ENCODE assay signal across 10 mouse cellular contexts in the genomic region with DNA sequence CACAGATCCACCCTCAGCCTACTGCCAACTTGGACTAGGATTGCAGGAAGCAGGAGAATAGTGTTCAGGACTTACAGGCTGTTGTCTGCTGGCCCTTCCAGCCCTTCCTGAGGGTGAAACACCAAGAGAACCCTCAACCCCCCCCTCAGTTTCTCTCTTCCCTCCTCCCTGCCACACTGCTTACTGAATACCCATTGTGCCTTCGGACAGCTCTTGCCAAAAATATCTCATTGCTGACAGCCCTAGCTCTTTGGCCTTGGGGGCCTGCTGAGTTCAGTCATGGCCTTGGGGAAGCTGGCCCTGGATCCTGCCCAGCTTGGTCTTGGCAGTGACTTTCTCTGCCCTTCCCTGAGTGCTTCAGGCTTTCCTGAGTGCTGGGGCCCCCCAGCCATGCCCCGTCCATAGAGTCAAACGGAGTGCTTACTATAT. TPM values are rescaled to one million over a fixed set of nuclear protein-coding genes. Genes with fewer than 3 reads are reported as not detected.
A peak's percentile ranks its signal among the peaks of the same experiment; 100 is the strongest.
DNase-seq lines count a peak whose midpoint lies in the region; ATAC-seq and TF ChIP-seq lines count a peak whose summit lies in the region.
"Had no signal": no experiment of that assay in that cellular context is flagged by ENCODE, and none has a peak within 500 bp of the region (broad histone marks: within the 10 kb centered on the region; RNA-seq: fewer than 3 reads in every experiment).

No protein-coding gene starts in this region.

- peak overlapping the region; percentile 34 for H3K27ac ChIP-seq in kidney, adult 2 months (ENCODE audit: insufficient read depth, low read depth, low read length)
- H3K27ac ChIP-seq in kidney, embryonic 15.5 days: no peak overlapping the region
- H3K27ac ChIP-seq in heart, embryonic 16.5 days (ENCODE audit: low read length): peak overlapping the region; percentile 49
- H3K27ac ChIP-seq: limb, embryonic 12.5 days had no signal

- peaks cover 11% of the 10 kb centered on the region; the same call in 1 of the 2 replicates for H3K4me1 ChIP-seq in kidney, adult 2 months (ENCODE audit: control insufficient read depth, insufficient read depth, low read length)
- peaks cover 38% of the 10 kb centered on the region for H3K4me1 ChIP-seq in kidney, embryonic 15.5 days
- H3K4me1 ChIP-seq in heart, embryonic 16.5 days (ENCODE audit: control insufficient read depth, insufficient read depth, low read length): peaks cover 25% of the 10 kb centered on the region

- TF ChIP-seq CTCF in kidney, adult 2 months (conservative IDR thresholded peaks at IDR 0.05; ENCODE audit: insufficient read depth, insufficient read length, low read depth, low read length): no peak

- DNase-seq in kidney, adult 2 months: peak; percentile 56
- peak; percentile 73 for DNase-seq in NIH3T3 (ENCODE audit: low read depth)
- peak; percentile 38 for DNase-seq in cerebellum, adult 11 months
- peak; percentile 83 for DNase-seq in testis, postnatal 14 days (ENCODE audit: low spot score)

- H3K4me2 ChIP-seq in kidney, embryonic 15.5 days: no peak overlapping the region
- H3K4me2 ChIP-seq in heart, embryonic 16.5 days (ENCODE audit: low read depth, low read length): no peak overlapping the region
- H3K4me2 ChIP-seq: limb, embryonic 12.5 days had no signal

- no peaks in the 10 kb centered on the region for H3K27me3 ChIP-seq in kidney, adult 2 months (replicated peaks; ENCODE audit: control insufficient read depth, insufficient read depth, low read length)
- H3K27me3 ChIP-seq in kidney, embryonic 15.5 days: 0 out of 2 replicates have a peak, but pooled peaks cover 3% of the 10 kb centered on the region
- H3K27me3 ChIP-seq in heart, embryonic 16.5 days (ENCODE audit: control insufficient read depth, insufficient read depth, low read length): peaks cover 4% of the 10 kb centered on the region; the same call in 1 of the 2 replicates

- no peak for ATAC-seq in kidney, embryonic 15.5 days (replicated peaks; ENCODE audit: low FRiP score)
- no peak for ATAC-seq in heart, embryonic 16.5 days (replicated peaks; ENCODE audit: extremely low read depth, insufficient read depth, low FRiP score)
- ATAC-seq in erythroid progenitor cell, adult 5-6 weeks (replicated peaks; ENCODE audit: low FRiP score, poor library complexity, severe bottlenecking): no peak
- no peak for ATAC-seq in CD4-positive, CD25-positive, alpha-beta regulatory T cell, adult 4 months

- 51% methylated on average over 3 of the region's 3 CpGs for WGBS in kidney, adult 2 months
- WGBS in kidney, embryonic 15.5 days: 77% methylated on average over 3 of the region's 3 CpGs
- 32% methylated on average over 3 of the region's 3 CpGs for WGBS in heart, embryonic 16.5 days

- no peak overlapping the region for H3K4me3 ChIP-seq in kidney, adult 2 months (ENCODE audit: insufficient read depth, low read depth, low read length)
- no peak overlapping the region for H3K4me3 ChIP-seq in kidney, embryonic 15.5 days (replicated peaks)
- no peak overlapping the region for H3K4me3 ChIP-seq in heart, embryonic 16.5 days (ENCODE audit: low read length)
- H3K4me3 ChIP-seq: limb, embryonic 12.5 days had no signal

- no peaks in the 10 kb centered on the region for H3K36me3 ChIP-seq in kidney, adult 2 months (ENCODE audit: control insufficient read depth, insufficient read depth, low read length)
- no peaks in the 10 kb centered on the region for H3K36me3 ChIP-seq in kidney, embryonic 15.5 days
- no peaks in the 10 kb centered on the region for H3K36me3 ChIP-seq in heart, embryonic 16.5 days (ENCODE audit: control insufficient read depth, insufficient read depth)
- H3K36me3 ChIP-seq: limb, embryonic 12.5 days had no signal

- no peaks in the 10 kb centered on the region for H3K9me3 ChIP-seq in kidney, embryonic 15.5 days (replicated peaks)
- H3K9me3 ChIP-seq in heart, embryonic 16.5 days (replicated peaks; ENCODE audit: control insufficient read depth, low read length): no peaks in the 10 kb centered on the region
- H3K9me3 ChIP-seq: limb, embryonic 12.5 days had no signal

- no peak overlapping the region for H3K9ac ChIP-seq in kidney, embryonic 15.5 days
- H3K9ac ChIP-seq in heart, embryonic 16.5 days (ENCODE audit: low read length): no peak overlapping the region
- H3K9ac ChIP-seq: limb, embryonic 12.5 days had no signal

- TF ChIP-seq POLR2A in kidney, adult 2 months (IDR thresholded peaks at IDR 0.05; ENCODE audit: low read depth, low read length): no peak

RNA-seq across cellular contexts. Expression of a gene that starts 9.4 kb away (rescaled TPM):
- 152 and 161 TPM in 2 replicates for polyA plus RNA-seq in kidney, adult 2 months (2012; rRNA removed)
- 5.7 and 5.8 TPM in 2 replicates for polyA plus RNA-seq in kidney, embryonic 15.5 days (2015; fragmentation: Nextera tagmentation; extraction: Ambion mirVana)
- 0.46 and 0.76 TPM in 2 replicates for polyA plus RNA-seq in heart, embryonic 16.5 days (2015; fragmentation: Nextera tagmentation; extraction: Ambion mirVana)
- not detected in 2 replicates for total RNA-seq in erythroid progenitor cell, adult 5-6 weeks (2015; ENCODE audit: low replicate concordance)
- total RNA-seq in erythroid progenitor cell, adult 5-6 weeks (2017; ENCODE audit: low replicate concordance): 1.8 TPM in 1 of 2 replicates, not detected in the other
- polyA plus RNA-seq in CD4-positive, CD25-positive, alpha-beta regulatory T cell, adult 4 months (2017; shearing (Covaris generic)): under 1 TPM in 1 of 2 experiments, not detected in 1; 0.35 TPM
- total RNA-seq: neutrophil, adult 5-6 weeks had no signal

RNA-seq across cellular contexts. Expression of a gene that starts 53.3 kb away (rescaled TPM):
- 40.4 and 47.1 TPM in 2 replicates for polyA plus RNA-seq in kidney, adult 2 months (2012; rRNA removed)
- polyA plus RNA-seq in kidney, embryonic 15.5 days (2015; fragmentation: Nextera tagmentation; extraction: Ambion mirVana): 60.7 and 64.8 TPM in 2 replicates
- polyA plus RNA-seq in heart, embryonic 16.5 days (2015; fragmentation: Nextera tagmentation; extraction: Ambion mirVana): 30.7 and 31.6 TPM in 2 replicates
- 84.0 and 90.5 TPM in 2 replicates for total RNA-seq in erythroid progenitor cell, adult 5-6 weeks (2015; ENCODE audit: low replicate concordance)
- total RNA-seq in erythroid progenitor cell, adult 5-6 weeks (2017; ENCODE audit: low replicate concordance): 159 and 162 TPM in 2 replicates
- polyA plus RNA-seq in CD4-positive, CD25-positive, alpha-beta regulatory T cell, adult 4 months (2017; shearing (Covaris generic)): 10 to 100 TPM; 62.2 to 62.8 TPM

RNA-seq across cellular contexts. Expression of a gene that starts 59.8 kb away (rescaled TPM):
- 33.0 and 42.7 TPM in 2 replicates for polyA plus RNA-seq in kidney, adult 2 months (2012; rRNA removed)
- 164 and 168 TPM in 2 replicates for polyA plus RNA-seq in kidney, embryonic 15.5 days (2015; fragmentation: Nextera tagmentation; extraction: Ambion mirVana)
- 100 and 104 TPM in 2 replicates for polyA plus RNA-seq in heart, embryonic 16.5 days (2015; fragmentation: Nextera tagmentation; extraction: Ambion mirVana)
- 37.8 and 49.9 TPM in 2 replicates for total RNA-seq in erythroid progenitor cell, adult 5-6 weeks (2015; ENCODE audit: low replicate concordance)
- total RNA-seq in erythroid progenitor cell, adult 5-6 weeks (2017; ENCODE audit: low replicate concordance): 22.8 and 29.3 TPM in 2 replicates
- polyA plus RNA-seq in CD4-positive, CD25-positive, alpha-beta regulatory T cell, adult 4 months (2017; shearing (Covaris generic)): 100 to 1,000 TPM; 101 to 133 TPM

Comparison
In these comparisons a context has a peak if more than half of its experiments do, and no peak if none do; other contexts are left out.
1. RNA of a gene that starts 9.4 kb away (polyA plus RNA-seq): 152 to 161 TPM in kidney, adult 2 months; 5.7 to 5.8 TPM in kidney, embryonic 15.5 days, 0.46 to 0.76 TPM in heart, embryonic 16.5 days and 0.35 TPM in CD4-positive, CD25-positive, alpha-beta regulatory T cell, adult 4 months; every median in the first group is over 10 times any median in the second.
2. Peak in every context shown above with its lines, with median percentiles within 50 percentile points of each other: DNase-seq.